Mouse (Mus musculus): ENCODE results near the gene Aqp5. TPM values are rescaled to one million over a fixed set of nuclear protein-coding genes. Genes with fewer than 3 reads are reported as not detected.

The Aqp5 gene
- total RNA-seq, 2 experiments from 2014 or later: not detected

GRCm38 (mm10) chr15:99596056-99596687 lies 5.6 kb downstream of the Aqp5 start:
- intact Hi-C loops (cut with DNase I): loop anchor here (1.0 to 2.0 kb wide), 5 partner anchors 73 to 313 kb away; no protein-coding TSS in a partner anchor
- peak; percentile 82 for DNase-seq

- intact Hi-C loops (cut with DNase I): loop anchor here (1.0 to 2.0 kb wide), 5 partner anchors 72 to 312 kb away; no protein-coding TSS in a partner anchor
- no peak for DNase-seq
Measured at GRCm38 (mm10) chr15:99596841-99597240, 6.3 kb downstream of the Aqp5 start.

- DNase-seq: no peak
- intact Hi-C loops (cut with DNase I): loop anchor here (2.0 kb wide), 1 partner anchor 179 kb away; no protein-coding TSS in a partner anchor
Measured at GRCm38 (mm10) chr15:99597596-99597995, 7.0 kb downstream of the Aqp5 start.

- DNase-seq: no peak
- intact Hi-C loops (cut with DNase I): no loop called here
Measured at GRCm38 (mm10) chr15:99599245-99600070, 8.9 kb downstream of the Aqp5 start.

- intact Hi-C loops (cut with DNase I): no loop called here
- DNase-seq: no peak
Measured at GRCm38 (mm10) chr15:99600986-99601822, 10.6 kb downstream of the Aqp5 start, which contains the start of gene Aqp6. TSS of gene Aqp6 (plus strand) at chr15:99601400.

GRCm38 (mm10) chr15:99601823-99602120 lies 11.2 kb downstream of the Aqp5 start:
- intact Hi-C loops (cut with DNase I): no loop called here
- DNase-seq: no peak

GRCm38 (mm10) chr15:99602206-99602820 lies 11.7 kb downstream of the Aqp5 start:
- DNase-seq: no peak
- intact Hi-C loops (cut with DNase I): no loop called here

GRCm38 (mm10) chr15:99603216-99603615 lies 12.6 kb downstream of the Aqp5 start:
- DNase-seq: no peak
- intact Hi-C loops (cut with DNase I): no loop called here

GRCm38 (mm10) chr15:99605595-99605994 lies 15.0 kb downstream of the Aqp5 start:
- DNase-seq: no peak

GRCm38 (mm10) chr15:99606515-99606914 lies 15.9 kb downstream of the Aqp5 start:
- intact Hi-C loops (cut with DNase I): no loop called here
- DNase-seq: no peak

More at GRCm38 (mm10) chr15:99605595-99605994, 15.0 kb downstream of the Aqp5 start:
- intact Hi-C loops (cut with DNase I): no loop called here

GRCm38 (mm10) chr15:99607388-99608113 lies 17.0 kb downstream of the Aqp5 start:
- DNase-seq: no peak
- intact Hi-C loops (cut with DNase I): no loop called here

- DNase-seq: no peak
- intact Hi-C loops (cut with DNase I): no loop called here
Measured at GRCm38 (mm10) chr15:99608382-99609125, 18.0 kb downstream of the Aqp5 start.

- intact Hi-C loops (cut with DNase I): no loop called here
- no peak for DNase-seq
Measured at GRCm38 (mm10) chr15:99611563-99611962, 21.0 kb downstream of the Aqp5 start.

- intact Hi-C loops (cut with DNase I): no loop called here
- peak in 1 of 2 experiments; percentile 7 for DNase-seq
Measured at GRCm38 (mm10) chr15:99614273-99614672, 23.7 kb downstream of the Aqp5 start.

GRCm38 (mm10) chr15:99614753-99615152 lies 24.2 kb downstream of the Aqp5 start:
- intact Hi-C loops (cut with DNase I): no loop called here
- peak; percentile 22 to 30 for DNase-seq

- DNase-seq: no peak
- intact Hi-C loops (cut with DNase I): no loop called here
Measured at GRCm38 (mm10) chr15:99615246-99615645, 24.7 kb downstream of the Aqp5 start.

GRCm38 (mm10) chr15:99618595-99618994 lies 28.0 kb downstream of the Aqp5 start:
- DNase-seq: no peak
- intact Hi-C loops (cut with DNase I): no loop called here

GRCm38 (mm10) chr15:99619821-99620220 lies 29.2 kb downstream of the Aqp5 start:
- intact Hi-C loops (cut with DNase I): no loop called here
- no peak for DNase-seq

- DNase-seq: no peak
- intact Hi-C loops (cut with DNase I): no loop called here
Measured at GRCm38 (mm10) chr15:99622063-99622462, 31.5 kb downstream of the Aqp5 start.
